Mouse (Mus musculus): ENCODE measurements around the gene Vps18. TPM values are rescaled to one million over a fixed set of nuclear protein-coding genes. Genes with fewer than 3 reads are reported as not detected.
A peak's percentile ranks its signal among the peaks of the same experiment; 100 is the strongest.

The Vps18 gene
- total RNA-seq, 4 experiments from 2014 or later = 10.8 to 12.5 (median 11.5) TPM

DNA sequence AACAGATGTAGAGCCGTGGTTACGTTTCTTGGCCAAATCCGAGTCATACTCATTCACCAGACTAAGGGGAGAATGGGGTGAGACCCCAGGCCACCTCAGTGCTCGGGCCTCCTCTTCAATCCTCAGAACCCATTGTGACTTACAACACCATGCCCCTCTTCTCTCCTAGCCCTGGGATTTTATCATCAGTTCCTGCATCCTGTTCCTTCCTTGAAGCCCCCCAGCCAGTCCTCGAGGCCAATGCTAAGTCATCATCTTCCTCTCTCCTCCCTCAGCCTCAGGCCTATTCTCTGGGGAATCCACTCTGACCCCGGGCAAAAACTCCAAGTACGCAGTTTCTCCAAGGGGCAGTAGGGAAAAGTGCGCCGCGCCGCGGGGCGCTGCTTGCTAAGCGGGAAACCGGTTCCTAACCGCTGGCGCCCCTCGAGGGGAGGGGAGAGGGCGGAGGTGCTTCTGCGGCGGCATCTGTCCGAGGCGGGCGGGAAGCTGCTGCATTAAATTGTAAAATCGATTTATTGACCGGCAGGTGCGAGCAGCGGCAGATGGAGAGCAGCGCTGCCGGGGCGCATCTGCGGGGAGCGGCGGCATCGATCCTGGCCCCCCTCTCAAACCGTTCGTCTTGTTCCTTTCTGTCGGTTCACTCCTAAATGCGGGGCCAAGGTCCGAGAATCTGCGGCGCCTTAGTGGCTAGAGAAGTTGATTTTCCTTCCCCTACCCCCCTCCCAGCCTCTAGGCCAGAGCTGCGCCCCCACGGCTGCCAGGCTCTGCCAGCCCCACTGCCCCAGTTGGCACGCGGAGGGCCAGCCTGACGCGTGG is 33.4 kb downstream of the Vps18 start:
- DNase-seq (ENCODE audit: low spot score in 2 of 2) = no peak

DNA sequence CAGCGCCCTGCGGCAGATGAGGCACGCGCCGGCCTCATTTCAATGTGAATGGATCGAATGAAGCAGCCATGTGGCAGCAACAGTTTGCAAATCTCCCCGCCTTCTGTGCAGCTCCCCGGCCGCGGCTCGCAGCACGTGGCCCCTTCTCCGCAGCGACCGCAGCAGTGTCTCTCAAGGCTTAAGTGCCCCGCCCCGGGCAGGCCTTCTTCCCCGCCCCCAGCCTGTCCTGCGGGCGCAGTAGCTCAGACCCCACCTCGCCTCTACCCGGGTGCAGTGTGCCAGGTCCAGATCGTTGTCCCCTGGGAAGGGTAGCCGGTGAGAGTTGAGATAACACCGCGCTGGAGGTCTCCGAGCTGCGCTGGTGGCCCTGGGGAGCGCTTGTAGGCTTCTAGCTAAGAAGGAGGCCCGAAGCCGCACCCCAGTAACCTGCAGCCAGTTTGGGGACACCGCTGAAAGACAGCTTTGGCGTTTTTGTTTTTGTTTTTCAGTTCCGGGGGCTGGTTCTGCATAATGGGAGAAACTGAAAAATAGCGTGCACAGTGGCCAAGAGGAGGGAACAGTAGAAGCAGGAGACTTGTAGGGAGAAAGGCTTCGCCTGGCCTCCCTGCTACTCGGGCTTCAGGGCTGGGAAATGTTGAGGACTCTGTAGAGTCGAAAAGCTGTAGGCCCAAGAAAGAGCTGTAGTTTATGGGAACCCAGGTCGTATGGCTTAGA is 34.2 kb downstream of the Vps18 start:
- DNase-seq (ENCODE audit: low spot score in 2 of 2) = no peak

DNA sequence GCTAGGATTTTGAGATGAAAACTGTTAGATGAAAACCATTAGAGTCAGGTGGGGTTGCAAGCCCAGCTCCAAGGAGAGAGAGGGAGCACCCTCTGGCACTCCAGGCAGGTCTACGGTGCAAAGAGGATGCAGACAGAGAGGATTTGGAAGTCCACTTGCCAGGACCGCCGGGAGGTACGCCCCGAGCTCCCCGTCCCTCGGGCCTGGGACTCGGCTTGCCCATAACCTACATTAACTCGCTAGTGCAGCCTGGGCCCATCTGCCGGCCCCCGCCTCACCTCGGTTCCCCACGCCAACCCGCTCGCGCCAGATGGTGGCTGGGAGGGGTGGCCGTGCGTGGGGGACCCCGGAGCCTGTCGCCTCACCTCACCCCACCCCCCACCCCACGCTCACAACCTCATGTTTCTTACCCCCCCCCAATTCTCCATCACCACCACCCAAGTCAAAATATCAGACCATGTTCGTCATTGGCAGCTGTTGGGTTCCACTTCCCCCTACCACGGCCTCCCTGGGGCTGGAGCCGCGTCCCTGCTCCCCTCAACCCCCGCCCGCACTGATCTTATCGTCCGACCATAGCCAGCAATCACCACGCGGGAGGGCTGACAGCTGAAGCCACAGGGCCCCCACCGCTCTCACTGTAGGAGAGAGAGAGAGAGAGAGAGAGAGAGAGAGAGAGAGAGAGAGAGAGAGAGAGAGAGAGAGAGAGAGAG is 35.5 kb downstream of the Vps18 start:
- no peak for DNase-seq (ENCODE audit: low spot score in 2 of 2)

DNA sequence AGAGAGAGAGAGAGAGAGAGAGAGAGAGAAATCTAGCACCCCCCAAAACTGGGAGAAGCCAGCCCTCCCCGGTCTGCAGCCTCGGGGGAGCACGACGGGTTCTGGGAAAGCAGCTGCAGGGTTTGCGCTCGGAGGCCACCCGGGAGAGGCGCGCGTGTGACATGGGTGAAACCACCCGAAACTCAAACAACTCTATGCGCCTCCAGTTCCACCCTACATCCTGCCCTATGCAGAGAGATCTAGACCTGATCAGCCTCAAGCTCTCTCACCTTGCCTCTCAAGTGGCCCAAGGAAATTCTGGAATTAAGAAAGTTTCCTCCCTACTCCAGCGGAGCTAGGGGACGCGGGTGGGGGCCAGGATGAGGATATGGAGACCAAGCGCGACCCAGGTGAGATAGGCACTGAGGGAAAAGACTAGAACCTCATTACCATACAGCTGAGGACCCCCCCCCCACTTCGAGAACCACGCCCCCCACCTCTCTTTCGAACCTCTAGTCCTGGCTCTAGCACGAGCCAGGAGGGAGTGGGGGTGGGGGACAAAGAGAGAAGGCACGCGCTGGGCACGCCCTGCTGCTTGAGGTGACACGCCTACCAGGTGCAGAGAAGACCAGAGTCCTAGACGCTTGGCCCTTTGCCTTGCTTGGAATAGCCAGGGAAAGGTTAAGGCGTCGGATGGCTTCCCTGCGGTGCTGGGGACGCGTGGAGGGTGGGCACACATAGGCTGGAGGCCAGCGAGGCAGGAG is 36.2 kb downstream of the Vps18 start:
- DNase-seq (ENCODE audit: low spot score in 2 of 2) = no peak

DNA sequence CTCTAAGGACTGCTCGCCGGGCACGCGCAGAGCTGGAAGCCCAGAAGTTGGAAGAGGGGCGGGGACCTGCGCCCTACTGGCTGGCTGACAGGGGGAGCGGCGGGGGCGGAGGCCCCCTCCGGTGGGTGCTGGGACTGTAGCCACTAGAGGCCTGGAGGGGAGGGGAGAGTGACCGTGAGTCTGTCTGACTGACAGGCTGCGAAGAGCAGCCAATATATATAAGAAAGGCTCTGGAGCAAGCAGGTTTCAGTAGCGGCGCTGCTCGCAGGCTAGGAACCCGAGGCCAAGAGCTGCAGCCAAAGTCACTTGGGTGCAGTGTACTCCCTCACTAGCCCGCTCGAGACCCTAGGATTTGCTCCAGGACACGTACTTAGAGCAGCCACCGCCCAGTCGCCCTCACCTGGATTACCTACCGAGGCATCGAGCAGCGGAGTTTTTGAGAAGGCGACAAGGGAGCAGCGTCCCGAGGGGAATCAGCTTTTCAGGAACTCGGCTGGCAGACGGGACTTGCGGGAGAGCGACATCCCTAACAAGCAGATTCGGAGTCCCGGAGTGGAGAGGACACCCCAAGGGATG is 37.1 kb downstream of the Vps18 start, which contains the start of gene Dll4:
Dll4 (plus strand) TSS at position 217 of the 576 bp plus-strand sequence.
- no peak for DNase-seq (ENCODE audit: low spot score in 2 of 2)

DNA sequence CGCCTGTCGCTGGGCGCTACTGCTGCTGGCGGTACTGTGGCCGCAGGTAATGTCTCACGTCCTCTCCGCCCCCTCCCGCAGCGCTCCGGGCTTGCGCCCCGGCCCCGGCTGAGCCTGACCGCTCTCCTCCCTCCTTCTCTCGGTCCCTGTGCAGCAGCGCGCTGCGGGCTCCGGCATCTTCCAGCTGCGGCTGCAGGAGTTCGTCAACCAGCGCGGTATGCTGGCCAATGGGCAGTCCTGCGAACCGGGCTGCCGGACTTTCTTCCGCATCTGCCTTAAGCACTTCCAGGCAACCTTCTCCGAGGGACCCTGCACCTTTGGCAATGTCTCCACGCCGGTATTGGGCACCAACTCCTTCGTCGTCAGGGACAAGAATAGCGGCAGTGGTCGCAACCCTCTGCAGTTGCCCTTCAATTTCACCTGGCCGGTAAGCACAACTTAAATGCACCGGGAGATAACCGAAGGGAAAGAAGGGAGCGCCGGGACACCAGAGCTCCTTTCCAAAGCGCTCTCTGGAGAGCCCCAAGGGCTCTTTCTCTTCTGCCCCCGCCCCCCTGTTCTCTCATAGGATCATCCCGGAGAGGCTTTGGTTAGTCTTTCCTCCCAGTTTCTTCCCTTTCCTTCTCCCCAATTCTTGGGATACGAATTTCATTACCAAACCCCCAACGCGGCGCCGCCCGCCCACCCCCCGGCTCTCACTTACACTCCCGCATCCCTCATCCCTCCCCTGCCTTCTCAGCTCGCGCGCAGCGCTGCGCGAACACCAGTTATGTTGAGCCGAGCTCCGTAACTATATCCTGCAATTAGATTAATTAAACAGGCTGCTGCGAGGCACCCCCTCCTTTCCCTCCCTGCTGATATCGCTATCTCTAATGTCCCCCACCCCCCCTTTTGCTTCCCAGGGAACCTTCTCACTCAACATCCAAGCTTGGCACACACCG is 37.9 kb downstream of the Vps18 start:
- no peak for DNase-seq (ENCODE audit: low spot score in 2 of 2)

DNA sequence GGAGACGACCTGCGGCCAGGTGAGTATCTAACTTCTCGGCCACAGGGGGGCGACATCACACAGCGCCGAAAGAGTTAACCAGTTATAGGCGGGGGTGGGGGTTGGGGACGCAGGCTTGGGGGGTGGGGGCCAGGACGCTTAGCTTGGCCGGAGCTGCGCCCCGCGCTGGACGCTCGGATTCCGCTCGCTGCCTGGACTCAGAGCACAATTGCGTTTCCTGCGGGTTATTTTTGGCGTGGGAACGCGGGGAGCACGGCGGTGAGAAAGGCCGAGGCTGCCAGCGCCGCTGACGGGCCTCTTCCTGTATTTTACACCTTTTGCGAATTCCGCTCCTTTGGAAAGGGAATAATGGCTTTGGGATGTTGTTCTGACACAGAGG is 38.6 kb downstream of the Vps18 start:
- no peak for DNase-seq (ENCODE audit: low spot score in 2 of 2)

DNA sequence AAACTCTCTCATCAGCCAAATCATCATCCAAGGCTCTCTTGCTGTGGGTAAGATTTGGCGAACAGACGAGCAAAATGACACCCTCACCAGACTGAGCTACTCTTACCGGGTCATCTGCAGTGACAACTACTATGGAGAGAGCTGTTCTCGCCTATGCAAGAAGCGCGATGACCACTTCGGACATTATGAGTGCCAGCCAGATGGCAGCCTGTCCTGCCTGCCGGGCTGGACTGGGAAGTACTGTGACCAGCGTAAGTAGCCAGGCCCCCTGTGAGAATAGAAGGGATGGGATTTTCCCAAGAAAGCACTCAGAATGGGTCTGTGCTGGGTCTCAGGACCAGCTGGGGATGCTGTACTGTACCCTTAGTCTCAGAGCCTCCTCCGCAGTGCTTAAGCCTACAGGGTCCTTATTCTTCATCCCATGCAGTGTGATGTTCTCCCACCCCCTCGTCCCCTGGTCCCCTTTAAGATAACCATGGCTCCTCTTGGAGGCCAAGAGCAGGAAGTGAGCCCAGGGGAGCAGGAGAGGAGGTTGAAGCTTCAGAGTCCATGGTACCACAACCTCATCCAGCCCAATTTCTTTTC is 39.5 kb downstream of the Vps18 start:
- DNase-seq (ENCODE audit: low spot score in 2 of 2) = no peak

DNA sequence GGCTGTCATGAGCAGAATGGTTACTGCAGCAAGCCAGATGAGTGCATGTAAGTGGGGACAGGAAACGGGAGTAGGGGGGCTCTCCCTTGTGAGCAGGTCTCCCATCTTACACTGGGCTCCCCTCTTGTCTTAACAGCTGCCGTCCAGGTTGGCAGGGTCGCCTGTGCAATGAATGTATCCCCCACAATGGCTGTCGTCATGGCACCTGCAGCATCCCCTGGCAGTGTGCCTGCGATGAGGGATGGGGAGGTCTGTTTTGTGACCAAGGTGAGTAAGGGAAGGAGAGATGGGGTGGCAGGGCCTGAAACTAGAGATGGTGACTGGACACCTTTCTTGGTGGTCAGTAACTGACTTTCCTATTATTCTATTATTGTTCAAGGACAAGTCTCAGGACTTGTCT is 40.0 kb downstream of the Vps18 start:
- no peak for DNase-seq (ENCODE audit: low spot score in 2 of 2)

DNA sequence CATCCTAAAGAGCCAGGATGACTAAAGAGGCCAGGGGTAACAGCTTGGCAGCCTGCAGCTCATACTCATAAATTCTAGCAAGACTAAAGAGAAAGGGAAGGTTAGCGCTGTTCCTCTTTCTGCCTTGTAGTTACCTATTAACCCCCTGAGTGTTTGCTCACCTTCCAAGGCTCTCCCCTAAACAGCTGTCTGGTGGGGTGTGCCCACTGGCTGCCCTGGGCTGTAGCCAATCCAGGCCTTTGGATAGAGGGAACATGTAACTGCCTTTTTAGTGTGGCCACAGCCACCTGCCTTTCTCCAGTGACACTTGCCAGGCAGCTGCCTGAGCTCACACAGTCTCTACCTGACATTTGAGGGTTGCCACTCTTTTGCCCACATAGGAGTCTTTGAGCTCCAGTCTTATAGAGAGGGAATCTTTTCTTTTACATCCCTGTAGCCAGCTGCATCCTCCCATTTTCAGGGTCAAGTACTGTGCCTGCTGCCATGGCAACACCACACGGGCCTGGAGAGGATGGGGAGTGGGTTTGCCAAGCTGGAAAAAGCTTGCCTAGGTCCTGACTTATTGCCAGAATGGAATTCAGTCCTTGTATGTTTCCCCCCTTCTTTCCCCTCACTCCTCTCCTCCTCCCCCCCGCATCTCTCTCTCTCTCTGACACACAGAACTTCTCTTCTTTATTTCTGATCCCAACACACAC is 40.7 kb downstream of the Vps18 start:
- DNase-seq (ENCODE audit: low spot score in 2 of 2) = no peak

DNA sequence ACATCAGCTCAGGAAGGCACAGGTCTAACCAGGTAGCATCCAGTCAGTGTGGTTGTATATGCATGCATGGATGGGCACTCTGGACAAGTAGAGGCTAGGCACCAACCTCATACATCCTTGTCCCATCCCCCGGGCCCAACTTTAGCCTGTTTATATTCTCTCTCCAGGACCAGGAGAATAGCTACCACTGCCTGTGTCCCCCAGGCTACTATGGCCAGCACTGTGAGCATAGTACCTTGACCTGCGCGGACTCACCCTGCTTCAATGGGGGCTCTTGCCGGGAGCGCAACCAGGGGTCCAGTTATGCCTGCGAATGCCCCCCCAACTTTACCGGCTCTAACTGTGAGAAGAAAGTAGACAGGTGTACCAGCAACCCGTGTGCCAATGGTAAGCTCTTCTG is 42.3 kb downstream of the Vps18 start:
- no peak for DNase-seq (ENCODE audit: low spot score in 2 of 2)

DNA sequence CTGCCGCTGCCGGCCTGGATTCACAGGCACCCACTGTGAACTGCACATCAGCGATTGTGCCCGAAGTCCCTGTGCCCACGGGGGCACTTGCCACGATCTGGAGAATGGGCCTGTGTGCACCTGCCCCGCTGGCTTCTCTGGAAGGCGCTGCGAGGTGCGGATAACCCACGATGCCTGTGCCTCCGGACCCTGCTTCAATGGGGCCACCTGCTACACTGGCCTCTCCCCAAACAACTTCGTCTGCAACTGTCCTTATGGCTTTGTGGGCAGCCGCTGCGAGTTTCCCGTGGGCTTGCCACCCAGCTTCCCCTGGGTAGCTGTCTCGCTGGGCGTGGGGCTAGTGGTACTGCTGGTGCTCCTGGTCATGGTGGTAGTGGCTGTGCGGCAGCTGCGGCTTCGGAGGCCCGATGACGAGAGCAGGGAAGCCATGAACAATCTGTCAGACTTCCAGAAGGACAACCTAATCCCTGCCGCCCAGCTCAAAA is 43.7 kb downstream of the Vps18 start:
- no peak for DNase-seq (ENCODE audit: low spot score in 2 of 2)

DNA sequence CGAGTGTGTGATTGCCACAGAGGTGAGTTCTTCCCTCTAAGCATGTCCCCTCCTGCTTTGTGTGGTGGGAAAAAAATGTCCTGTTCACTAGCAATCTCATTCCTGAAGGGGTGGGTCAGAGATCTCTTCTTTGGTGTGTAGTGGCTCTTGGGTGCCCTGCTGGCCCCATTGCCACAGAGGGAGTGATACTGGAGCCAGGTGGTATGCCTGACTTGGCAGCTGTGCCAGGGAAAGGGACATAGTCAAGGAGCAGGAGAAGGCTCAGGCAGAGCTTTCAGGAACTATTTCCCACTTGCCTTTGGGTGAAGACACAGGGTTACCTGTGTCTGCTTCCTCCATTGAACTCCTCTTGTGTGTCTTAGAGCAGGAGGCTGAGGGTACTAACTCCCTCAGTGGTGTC is 45.6 kb downstream of the Vps18 start:
- no peak for DNase-seq (ENCODE audit: low spot score in 2 of 2)

DNA sequence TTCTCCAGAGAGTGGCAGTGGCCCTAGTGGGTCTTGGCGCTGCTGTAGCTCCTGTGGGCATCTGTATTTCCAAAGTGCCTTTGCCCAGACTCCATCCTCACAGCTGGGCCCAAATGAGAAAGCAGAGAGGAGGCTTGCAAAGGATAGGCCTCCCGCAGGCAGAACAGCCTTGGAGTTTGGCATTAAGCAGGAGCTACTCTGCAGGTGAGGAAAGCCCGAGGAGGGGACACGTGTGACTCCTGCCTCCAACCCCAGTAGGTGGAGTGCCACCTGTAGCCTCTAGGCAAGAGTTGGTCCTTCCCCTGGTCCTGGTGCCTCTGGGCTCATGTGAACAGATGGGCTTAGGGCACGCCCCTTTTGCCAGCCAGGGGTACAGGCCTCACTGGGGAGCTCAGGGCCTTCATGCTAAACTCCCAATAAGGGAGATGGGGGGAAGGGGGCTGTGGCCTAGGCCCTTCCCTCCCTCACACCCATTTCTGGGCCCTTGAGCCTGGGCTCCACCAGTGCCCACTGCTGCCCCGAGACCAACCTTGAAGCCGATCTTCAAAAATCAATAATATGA is 46.5 kb downstream of the Vps18 start:
- DNase-seq (ENCODE audit: low spot score in 2 of 2) = no peak

DNA sequence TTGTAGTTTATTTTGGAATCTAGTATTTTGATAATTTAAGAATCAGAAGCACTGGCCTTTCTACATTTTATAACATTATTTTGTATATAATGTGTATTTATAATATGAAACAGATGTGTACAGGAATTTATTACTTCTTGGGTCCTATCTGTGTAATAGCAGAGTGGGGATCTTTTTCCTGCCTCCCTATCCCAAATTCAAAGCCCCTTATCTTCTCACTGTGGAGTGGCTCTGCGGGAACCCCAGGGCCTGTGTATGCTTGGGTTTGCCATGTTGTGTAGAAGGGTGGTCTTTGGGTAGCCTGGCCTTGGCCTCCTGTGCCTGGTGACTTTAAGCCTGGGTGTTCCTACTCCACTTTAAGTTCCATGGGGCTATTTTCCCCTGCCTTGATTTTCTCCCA is 47.0 kb downstream of the Vps18 start:
- DNase-seq (ENCODE audit: low spot score in 2 of 2) = no peak

DNA sequence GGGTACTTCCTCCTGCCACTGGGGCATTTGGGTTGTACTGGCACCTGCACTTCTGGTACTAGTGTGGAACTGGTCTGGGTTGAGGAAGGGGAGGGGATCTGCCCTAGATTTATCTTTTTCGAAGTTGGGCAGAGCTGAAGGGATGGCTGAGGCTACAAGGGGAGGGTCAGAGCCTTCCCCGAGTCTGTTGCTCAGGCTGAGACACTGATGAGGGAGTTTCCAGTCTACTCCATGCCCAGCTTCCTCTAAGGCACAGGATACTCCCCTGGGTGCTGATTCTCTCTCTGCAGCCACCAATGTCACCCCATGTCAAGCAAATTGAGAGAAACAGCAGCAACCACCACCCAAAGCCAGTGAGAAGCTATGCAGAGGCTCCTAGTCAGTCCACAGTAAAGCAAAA is 47.5 kb downstream of the Vps18 start:
- DNase-seq (ENCODE audit: low spot score in 2 of 2) = no peak

DNA sequence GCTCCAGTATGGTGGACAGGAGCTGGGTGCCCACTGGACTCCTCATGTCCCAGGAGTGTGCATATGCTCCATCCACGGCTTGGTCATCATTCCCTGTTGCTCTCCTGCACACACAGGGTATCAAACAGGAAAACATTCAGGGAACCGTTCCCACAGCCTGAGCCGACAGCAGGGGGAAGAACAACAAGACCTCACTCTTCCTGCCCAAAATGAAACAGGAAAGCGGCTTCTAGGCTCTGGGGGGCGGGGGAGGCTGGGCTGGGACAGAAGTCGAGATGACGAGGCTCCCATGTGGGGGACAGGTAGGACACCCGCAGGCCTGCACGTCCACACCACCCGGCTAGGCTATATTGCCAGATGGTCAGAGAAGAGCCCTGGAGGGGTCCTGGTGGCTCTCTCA is 47.9 kb downstream of the Vps18 start:
- DNase-seq (ENCODE audit: low spot score in 2 of 2) = no peak

DNA sequence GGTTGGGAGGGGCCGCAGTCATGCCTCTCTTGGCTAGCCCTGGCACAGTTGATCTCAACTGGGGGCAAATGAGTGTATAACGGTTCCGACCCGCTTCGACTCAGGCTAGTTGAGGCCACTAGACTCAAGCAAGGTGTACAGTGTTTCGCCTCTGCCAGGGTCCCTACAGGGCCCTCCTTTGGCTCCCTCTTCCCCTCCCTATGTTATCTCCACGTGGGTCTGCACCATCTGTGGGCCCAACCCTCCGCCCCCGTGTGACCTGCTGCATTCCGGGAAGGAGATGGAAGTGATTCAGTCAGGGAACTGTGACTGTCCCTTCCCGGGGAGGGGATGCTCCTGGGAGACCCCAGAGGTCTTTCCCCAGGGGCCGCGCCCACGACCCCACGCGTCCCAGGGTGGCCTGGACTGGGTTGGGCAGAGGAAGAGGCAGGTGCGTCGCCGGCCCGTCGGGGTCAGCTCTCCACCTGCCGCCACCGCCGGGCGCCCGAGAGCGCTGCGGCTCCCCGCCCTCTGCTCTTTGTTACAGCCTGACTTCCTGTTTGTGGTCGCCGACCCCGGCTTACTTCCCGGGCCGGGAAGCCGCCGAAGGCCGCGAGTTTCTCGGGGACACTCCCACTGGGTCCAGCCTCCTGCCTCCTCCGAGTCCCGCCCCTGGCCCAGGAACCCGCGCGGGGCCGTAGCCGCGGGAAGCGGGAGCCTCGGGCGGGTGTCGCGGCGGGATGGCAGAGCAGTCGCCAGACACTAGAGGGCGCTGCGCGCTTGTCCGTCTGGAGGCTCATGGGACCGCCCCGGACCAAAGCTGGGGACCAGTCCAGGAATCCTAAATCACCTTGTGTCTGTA is 49.1 kb downstream of the Vps18 start:
- DNase-seq (ENCODE audit: low spot score in 2 of 2) = peak; percentile 80 to 86
